Mouse (Mus musculus): ENCODE results near the gene Plscr5.

DNA sequence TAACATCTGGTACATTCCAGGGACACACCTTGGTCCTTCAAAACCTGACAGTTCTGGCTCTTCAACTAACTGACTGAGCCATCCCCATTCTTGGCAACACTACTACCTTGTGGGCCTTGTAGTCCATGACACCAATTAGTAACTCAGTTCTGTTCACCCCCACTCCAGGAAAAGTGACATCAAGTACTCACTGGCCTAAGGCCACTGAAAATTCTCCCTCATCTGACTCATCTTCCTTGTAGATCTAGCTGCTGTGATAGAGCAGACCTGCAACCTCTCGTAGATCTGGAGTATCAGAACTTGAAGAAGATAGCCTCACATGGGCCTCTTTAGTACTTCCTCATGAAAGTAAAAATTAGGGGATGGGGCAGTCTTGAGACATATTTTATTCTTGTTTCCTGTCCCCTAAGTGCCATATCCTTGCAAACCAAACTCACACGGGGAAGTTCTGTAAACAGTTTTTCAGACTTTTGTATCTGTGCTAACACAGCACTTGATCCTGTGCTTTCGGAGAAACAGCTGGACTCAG is 33.5 kb downstream of the Plscr5 start:
- TF ChIP-seq POLR2A (IDR thresholded peaks at IDR 0.05; ENCODE audit: insufficient read length, low read depth) (no peak), USF1 (IDR thresholded peaks at IDR 0.05; ENCODE audit: low read depth) (no peak), CEBPB (IDR thresholded peaks at IDR 0.05; ENCODE audit: insufficient read depth, poor library complexity, severe bottlenecking) (no peak), TCF12 (IDR thresholded peaks at IDR 0.05; ENCODE audit: insufficient read depth, poor library complexity, severe bottlenecking) (no peak), MYOD1 (IDR thresholded peaks at IDR 0.05; ENCODE audit: control insufficient read depth in 1 of 3, insufficient read length in 2 of 3, low read depth in 2 of 3) (no peak)
